Mouse (Mus musculus) cerebellum, adult 9-11 months (tissue): ENCODE measurements around the gene Akap7.

Experiments used
- DNase-seq: peaks from one replicate; pipeline ENCODE4 v3.0.0; 2022

The Akap7 gene

DNA sequence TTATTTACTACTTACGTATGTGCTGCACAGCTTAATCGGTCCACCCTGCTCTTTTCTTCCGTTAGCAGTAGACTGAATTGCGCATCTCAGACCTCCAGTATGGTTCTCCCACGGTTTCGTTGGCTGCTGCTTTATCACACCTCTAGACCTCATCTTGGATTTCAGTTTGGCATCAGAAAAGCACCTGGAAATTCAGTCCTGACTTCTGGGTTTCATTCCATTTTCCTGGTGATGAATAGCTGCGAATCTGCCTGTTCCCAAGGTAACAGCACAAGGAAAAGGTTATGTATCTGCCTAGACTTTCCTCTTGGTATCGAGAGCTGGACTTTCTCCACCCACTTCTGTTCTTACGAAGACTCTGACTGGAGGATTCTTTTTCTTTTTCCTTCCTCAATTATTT lies at the start of gene Akap7:
Gene Akap7 (minus strand): TSS at position 101 of the 400 bp plus-strand sequence.
- DNase-seq = no peak

DNA sequence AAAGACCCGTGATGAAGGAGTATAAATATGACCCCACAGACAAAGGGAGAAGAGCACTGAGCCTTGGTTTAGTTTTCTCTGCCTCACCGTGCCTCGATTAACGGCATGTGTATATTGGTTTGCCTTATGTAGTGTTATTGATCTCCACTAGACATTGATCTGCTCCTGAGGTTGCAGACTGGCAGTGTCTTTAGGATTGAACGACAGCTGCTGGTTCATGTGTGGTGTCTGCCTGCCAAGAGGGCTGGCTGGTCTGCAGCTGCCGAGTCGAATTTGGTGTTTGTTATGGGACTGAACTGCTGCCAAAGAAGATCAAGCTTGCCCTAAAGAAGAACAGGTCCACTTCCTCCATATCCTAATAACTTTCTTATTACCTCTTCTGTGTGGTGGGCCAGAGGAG lies 46.7 kb upstream of the Akap7 start:
- no peak for DNase-seq

DNA sequence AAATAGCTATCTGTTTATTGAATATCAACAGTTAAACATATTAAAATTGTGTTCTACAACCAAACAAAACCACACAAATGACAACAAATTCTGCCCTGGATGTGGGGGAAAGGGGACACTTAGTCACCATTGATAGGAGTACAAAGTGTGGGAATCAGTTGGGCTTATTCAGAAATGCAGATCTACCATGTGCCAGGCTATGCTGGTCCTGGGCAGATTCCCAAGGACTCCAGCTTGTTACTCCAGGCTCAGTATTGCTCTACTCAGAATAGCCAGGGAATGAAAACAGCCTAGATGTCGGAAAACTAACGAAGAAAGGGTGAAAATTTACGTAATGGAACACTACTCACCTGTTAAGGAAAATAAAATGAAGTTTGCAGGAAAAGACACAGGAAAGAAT lies 46.3 kb upstream of the Akap7 start:
- DNase-seq = no peak

DNA sequence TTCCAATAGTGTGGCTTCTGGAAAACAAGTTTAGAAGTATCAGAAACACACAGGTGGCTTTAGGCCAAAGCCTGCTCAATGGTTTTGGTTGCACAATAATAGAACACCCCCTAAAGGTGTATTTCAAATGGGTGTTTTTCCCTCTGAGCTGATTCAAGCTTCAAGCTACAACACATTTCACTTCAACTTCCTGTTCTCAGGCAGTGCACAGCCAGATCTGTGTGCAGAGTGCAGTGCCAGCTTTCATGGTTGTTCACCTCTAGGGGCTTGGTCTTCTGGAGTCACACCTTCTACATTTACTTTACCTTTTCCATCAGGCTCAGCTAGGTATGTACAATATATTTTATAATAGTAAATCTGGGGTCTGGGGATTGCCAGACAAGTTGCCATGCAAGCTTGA lies 35.1 kb upstream of the Akap7 start:
- DNase-seq = no peak

DNA sequence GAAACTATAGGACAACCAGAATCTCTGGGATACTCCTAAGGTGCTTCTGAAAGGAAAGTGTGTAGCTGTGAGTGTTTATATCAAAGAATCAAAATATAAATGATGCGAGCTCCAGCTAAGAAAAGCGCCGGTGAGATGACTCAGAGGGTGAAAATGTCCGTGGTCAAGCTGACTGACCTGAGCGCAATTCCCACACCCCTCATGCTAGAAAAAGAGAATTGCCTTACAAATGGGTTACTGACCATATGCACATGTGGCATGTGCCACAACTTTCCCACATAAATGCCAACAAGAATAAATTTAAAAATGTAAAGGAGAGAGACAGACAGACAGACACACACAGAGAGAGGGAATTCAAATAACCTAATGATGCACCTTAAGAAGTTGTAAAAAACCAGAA lies 33.0 kb upstream of the Akap7 start:
- no peak for DNase-seq

DNA sequence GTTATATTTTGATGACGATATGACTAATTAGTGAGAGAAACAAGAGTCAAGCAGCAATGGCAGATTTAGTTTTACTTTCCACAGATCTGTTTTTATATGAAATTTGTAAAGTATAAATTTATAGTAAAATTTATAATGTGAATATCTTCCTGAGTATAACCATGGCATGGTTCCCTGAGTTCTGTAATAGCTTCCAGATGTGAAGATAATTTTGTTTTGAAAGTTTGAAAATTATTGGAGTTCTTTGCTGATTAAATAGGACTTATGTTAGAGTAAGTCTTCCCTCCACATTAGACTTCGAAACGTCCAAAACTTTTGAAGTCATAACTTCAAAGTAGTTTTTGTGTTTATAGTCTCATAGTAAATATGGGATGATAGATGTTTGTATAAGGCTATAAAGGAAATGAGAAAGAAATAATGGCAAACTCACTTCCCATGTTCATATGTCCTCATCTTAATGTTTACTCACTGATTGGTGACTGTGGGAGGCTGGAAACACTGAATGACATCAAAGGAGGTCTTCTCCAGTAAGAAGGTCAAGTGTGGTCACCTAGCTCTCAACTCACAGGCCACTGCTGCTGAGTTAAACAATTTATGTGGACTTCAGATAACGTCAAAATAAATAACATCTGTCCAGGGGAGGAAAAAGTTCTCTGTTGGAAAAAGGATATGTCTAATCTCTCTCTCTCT lies 25.9 kb upstream of the Akap7 start:
- DNase-seq = no peak

DNA sequence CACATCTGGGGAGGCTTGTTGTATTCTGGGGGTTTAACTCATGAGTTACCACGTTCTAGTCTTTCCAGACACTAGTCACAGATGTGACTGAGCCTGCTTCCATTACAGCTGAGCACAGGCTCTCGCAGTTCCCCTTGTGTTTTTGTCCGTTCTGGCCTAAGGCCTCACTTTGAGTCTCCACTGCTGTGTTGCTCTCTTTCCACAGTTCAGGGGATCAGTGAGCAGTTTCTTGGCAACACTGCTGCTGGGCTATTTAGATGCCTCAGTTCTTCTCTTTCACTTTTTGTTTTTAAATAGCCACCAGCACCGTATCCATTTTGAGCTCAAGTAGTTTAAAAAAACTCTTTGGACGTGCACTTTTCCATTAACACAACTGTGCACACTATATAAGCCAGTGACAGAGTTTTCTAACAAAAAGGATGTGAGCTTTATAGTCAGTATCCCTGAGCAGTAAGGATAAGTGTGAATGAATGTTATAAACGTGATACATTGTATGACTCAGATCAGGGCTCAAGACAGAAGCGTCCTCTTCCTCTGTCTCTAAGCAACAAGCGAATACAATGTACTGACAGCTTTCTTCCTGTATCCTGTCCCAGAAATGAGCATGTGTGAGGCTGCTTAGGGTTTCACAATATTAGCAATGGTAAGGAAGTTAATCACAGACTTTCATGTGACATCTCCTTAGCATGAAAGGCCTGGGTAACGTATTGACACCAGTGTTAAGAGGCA lies 23.8 kb upstream of the Akap7 start:
- DNase-seq = no peak

DNA sequence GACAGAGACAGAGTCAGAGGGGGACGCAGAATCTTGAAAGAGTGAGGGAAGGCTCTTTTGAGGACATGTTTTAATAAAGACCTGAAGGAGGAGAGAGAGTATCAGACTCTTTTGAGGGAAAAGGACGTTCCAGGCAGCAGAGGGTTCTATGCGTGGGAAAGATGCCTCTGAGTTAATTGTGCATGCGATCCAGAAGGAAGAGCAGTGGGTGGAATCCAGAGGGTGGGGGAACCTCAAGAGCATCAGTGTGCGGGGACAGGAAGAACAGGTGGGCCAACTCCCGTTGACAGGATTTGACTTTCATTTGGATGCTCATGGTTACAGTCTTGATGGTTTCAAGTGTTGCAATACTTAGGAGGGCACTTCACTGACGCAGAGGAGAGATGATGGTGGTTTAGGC lies 22.4 kb upstream of the Akap7 start:
- DNase-seq = no peak

DNA sequence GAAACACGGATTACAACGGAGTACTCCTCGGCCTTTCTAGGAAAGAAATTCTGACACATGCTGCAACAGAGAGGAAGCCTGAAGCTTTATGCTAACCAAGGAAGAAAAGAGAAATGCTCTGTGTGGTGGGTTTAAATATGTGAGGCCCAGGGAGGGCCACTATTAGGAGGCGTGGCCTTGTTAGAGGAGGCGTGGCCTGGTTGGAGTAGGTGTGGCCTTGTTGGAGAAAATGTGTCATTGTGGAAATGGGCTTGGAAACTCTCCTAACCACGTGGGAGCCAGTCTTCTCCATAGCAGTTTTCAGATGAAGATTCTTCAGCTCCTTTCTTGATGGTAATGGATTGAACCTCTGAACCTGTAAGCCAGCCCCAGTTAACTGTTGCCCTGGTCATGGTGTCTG lies 19.8 kb upstream of the Akap7 start:
- DNase-seq = no peak

DNA sequence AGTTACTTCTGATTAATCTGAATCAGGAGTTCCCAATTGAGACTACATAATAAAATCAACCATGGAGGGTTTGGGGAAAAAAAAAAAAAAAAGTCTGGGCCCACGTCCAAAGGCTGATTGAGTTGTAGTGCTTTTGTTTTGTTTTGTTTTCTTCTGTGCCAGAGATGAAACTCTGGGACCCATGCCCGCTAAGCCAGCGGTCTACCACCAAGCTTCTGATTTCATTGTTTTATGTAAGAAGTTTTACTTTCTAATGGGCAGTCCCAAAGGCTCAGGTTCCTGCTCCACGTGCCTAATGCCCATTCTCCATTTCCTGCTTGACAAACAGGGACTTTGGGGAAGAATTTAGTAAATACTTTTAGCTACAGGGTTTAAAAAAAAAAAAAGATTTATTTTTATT lies 18.0 kb upstream of the Akap7 start:
- no peak for DNase-seq

DNA sequence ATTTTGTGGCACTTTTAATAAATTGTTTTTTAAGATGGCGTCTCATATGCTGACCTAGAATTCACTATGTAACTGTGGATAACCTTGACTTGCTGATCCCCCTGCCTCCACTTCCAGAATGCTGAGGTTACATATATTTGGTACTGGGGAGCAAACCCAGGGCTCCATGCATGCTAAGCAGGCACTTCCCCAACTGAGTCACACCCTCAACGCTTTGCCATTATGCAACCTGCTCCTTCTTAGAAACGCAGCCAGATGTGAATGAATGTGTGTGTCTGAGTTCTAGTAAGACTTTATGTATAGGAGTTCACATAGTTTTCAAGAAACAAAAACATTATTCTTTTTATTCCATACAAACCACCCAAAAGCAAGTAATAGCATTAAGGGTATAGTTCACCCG lies 13.5 kb upstream of the Akap7 start:
- no peak for DNase-seq

DNA sequence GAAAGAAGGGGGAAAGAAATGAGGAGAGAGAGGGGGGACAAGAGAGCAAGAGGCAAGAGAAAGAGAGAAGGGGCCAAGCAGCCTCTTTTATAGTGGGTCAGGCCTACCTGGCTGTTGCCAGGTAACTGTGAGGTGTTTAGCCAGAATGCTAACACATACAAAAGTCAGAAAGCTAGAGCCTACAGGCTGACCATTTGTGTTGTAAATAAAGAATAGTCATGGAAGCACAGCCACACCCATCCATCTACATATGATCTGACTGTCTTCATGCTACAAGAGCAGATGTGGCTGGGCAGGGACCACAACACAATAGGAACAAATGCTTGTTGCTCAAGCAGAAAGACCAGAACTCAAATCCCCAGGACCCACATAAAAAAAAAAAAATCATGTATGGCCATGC lies 11.9 kb upstream of the Akap7 start:
- DNase-seq = no peak

DNA sequence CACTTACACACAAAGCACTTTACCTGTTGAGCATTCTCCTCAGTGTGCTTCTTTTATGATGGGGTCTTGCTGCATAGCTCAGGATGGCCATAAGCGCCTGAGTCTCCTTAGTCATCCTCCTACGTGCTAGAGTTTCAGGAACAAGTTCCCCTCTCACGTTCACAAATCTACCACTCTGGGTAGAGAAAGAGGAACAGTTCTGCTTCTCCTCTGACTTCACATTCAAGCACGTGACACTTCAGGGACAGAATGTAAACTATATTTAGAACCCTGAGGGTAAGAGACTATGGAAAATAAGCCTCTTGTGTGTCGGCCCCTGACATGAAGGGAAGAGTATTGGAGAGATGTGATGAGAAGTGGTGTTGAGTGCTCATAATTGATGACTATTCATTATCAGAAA lies 10.7 kb upstream of the Akap7 start:
- DNase-seq = no peak

DNA sequence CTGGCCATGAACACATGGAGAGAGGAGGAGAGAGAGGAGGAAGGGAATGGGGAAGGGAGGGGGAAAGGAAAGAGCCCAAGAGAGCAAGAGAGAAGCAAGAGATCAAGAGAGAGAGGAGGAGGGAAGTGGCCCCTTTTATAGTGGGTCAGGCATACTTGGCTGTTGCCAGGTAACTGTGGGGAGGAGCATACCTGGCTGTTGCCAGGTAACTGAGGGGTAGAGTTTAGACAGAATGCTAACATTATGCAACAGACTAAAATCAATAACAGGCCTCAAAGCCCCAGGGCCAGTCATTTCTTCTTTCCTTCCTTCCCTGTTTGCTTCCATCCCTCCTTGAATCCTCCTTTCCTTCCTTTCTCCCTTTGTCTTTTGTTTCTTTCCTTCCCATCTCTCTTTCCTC lies 10.0 kb upstream of the Akap7 start:
- no peak for DNase-seq

DNA sequence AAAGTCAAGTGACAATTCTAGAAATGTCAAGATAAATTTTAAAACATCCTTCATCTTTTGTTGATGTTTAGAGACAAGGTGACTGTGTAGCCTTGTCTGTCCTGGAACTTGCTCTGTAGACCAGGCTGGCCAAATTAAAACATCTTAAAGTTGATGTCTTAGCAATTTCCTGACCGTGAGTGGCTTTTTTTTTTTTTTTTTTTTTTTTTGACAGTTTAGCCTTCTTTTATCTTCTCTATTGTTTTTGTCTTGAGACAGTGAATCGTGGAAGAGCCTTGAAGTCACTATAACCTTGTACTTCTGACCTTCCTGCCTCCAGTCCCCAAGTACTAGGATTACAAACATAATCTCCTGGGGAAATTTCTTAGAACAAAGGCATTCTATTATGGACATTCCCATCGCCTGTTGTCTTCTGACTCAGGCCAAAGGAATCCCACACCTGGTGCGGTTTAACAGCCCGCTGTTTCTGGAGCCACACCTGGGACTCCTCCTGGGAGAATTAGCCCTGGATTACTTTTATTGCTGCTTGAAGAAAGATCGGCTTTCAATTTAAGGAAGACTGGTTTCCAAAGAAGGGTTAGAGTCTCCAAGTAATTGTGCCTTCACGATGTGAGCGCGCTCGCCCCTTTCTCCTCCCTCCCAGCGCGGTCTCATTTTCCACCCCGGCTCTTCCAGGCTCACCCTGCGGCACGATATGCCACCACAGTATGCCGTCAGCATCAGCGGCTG lies 6.3 kb upstream of the Akap7 start:
- DNase-seq = no peak

DNA sequence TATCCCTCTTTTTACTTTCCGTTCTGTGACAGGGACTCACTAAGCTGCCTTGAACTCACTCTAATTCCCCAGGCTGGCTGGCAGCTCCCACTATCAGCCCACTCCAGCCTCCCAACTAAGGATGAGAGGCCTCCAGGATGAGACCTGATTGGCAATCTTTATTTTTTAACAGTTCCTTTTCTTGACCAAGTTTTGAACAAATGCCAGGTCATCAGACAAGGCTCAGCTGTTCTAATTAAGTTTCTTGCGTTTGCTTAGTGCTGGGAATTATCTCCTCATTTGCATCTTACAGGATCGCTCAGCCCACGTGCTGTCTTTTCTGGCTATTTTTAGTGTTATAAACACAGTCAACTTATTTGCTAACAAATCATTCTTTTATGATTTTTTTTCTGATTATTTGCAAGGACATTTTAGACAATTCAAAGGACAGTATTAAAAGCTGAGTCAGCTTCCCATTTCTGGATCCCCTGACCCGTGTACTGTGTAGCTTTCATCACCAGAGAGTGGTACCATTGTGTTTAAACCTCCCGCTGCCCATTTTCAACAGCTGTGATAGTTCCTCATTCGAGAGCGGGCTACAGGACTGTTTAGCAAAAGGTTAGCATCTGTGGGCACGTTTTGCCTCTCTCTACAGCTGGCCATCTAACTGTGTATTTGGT lies 4.0 kb upstream of the Akap7 start:
- DNase-seq = no peak

DNA sequence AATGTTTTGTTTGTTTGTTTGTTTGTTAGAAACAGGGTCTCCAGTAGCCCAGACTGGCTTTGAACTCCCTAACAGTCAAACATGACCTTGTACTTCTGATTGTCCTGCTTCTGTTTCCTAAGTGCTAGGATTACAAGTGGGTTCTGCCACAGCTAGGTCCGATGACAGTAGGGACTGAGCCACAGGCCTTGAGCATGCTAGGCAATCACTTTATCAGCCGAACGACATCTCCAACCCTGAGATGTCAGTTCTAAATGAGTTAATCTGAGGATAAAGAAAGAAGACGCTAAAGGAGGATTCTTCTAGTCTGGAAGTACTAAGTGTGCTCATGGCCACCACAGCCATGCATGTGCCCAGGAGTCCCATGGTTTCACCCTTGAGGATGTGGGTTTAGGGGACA lies 3.1 kb upstream of the Akap7 start:
- no peak for DNase-seq

DNA sequence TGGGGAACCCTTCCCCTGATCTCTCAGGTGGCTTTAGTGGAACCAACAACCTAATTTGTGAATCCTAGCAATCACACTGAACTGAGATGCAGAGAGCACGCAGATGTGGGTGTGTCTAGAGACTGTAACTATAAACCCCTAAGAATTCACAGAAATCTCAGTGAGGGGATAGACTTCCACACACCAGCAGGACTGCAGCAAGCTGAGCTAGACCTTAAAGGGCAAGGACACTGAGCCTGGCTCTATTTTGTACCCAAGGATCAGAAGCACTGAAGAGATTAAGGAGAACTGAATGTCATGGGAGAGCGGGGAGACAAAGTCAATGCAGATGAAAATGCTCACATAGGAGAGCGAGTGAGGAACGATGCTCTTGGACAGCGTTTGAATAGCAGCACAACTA lies 2.3 kb upstream of the Akap7 start:
- no peak for DNase-seq

DNA sequence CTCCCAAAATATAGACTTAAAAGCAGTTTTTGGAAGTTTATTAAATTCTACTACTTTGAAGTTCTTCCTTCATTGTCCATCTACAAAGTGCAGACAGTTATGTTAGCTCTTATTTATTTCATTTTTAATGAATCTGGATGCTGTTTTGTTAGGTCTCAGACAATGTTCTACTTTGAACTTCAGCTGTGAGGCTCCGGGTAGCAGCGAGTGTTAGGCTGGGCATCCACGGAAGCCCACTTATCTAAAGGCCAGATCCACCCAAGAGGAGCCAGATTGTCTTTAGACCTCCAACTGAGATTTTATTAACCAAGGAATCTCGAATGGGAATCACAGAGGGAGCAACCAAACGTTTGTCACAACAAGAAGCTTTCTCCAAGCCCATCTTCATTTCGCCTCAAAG lies 2.5 kb downstream of the Akap7 start:
- no peak for DNase-seq

DNA sequence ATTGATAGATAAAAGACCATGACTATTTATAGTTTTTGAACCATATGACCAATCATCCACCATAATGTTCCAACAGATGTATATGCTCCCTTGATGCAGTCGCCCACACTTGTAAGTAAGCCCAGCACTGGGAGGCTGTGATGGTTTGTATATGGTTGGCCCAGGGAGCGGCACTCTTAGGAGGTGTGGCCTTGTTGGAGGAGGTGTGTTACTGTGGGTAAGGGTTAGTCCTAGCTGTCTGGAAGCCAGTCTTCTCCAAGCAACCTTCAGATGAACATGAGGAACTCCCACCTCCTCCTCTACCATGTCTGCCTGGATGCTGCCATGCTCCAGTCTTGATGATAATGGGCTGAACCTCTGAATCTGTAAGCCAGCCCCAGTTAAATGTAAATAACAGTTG lies 3.1 kb downstream of the Akap7 start:
- DNase-seq = no peak

DNA sequence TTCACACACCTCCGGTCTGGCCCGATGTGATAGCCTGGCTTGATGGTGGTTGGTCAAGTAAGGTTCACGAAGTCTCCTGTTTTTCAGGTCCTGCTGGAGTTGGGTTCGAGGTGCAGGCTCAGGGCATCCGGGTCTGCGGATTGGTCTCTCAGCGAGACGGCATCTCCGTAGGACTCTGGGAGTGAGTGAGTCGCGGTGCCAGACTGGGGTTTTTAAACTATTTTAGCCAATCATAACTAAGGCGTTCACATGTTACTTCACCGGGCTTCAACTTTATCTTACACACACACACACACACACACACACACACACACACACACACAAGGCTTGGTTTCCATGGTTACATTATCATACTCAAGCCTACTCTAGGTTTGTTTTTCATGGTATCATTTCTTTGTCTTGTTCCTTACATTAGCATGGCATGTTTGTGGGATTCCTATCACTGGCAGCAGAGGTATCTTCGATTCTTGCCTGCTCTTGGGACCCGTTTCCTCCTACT lies 8.6 kb downstream of the Akap7 start:
- DNase-seq = no peak

DNA sequence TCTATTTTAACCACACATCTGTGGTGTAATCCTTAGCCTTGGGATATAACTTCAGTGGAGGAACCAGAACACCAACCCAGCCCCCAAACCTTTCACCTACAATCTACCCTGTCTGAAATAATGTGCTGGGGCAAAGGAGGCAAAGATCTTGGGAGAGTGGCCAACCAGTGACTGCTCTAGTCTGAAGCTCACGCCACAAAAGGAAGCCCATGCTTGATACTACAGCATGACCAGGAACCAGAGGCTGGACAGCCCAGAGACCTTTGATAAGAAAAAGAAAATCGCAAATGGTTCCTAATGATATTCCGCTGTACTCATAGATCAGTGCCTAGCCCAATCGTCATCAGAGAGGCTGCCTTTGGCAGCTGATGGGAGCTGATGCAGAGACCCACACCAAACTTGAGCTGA lies 9.4 kb downstream of the Akap7 start:
- peak; percentile 16 for DNase-seq

DNA sequence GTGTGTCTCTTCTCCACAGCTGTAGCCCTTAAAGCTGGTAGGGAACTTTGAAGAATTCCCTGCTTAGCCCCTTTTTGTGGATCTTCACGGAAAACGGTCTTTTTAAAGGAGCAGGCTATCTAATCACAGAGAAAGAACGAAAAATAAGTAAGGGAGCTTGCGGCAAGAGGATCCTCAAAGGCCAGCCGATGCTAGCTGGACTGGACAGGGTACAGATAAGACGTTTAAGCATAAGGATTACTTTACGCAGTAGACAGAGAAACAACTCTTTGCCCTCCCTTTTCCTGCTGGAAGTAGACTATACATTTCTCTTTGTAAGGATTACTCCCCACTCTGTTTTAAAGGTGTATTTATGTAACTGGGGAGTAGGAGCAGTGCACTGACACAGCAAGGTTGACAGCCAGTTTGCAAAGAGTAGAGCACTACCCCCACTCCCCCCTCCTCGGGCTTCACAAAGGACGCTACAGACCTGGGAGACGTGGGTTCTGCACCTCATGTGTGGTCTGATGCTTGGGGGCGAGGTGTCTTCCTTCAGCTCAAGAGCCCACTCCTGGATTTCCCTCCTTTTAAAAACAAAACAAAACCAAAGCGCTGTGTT lies 9.9 kb downstream of the Akap7 start:
- DNase-seq = peak; percentile 17
